Mouse (Mus musculus): ENCODE results near the gene Gm20388. TPM values are rescaled to one million over a fixed set of nuclear protein-coding genes. Genes with fewer than 3 reads are reported as not detected.
A peak's percentile ranks its signal among the peaks of the same experiment; 100 is the strongest.

Gene Gm20388
- polyA plus RNA-seq, 1 experiment from 2014 or later: not detected

DNA sequence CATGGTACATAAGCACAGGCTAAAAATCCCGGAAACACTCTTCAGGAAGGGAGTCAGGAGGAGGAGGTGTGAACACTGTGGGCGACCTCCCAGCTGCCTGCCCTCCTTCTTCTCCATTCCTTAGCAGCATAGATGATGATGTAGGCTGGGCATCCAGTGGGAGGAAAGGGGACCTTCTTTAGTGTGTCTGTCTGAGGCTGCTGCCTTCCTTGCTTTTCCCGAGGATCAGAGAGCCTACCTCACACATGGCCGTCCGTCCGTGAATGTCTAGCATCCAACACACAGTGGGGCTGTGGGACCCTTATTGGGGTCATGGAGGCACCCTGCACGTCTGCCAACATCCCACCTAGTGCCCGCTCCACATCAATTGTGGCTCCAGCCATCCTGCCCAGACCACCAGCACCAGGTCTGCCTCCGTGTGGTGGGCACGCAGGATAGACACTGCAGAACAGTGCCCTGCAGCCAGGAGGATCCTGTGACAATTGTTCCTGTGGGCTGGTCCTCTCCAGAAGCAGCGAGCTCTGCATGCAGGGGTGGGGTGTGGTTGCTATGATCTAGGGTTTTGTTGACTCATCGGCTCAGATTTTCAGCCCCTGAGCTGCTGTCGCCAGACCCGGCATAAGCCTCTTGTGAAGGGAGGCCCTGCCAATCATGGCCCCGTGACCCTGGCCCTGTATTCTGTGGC, 2174.2 kb downstream of the Gm20388 start:
- Histone ChIP-seq H3K27ac (ENCODE audit: low read depth, low read length) (no peak overlapping the region), H3K4me2 (replicated peaks; ENCODE audit: low read depth, low read length) (no peak overlapping the region), H3K9me3 (ENCODE audit: control insufficient read depth, low read length) (no peaks in the 10 kb centered on the region), H3K9ac (ENCODE audit: low read depth, low read length) (no peak overlapping the region), H3K27me3 (ENCODE audit: control insufficient read depth, insufficient read depth, low read length) (no peaks in the 10 kb centered on the region), H3K36me3 (ENCODE audit: control insufficient read depth, insufficient read depth, low read length) (no peaks in the 10 kb centered on the region), H3K4me3 (ENCODE audit: low read length) (no peak overlapping the region), H3K4me1 (ENCODE audit: control insufficient read depth, insufficient read depth, low read length) (peaks cover 7% of the 10 kb centered on the region; the same call in 1 of the 2 replicates)
- WGBS: 62% methylated on average over 15 of the region's 15 CpGs
- ATAC-seq (ENCODE audit: low FRiP score, low TSS enrichment): peak; percentile 25; the same call in 1 of the 2 replicates

GRCm38 (mm10) chr8:122086064-122086463, 2175.4 kb downstream of the Gm20388 start:
- 81% methylated on average over 12 of the region's 12 CpGs for WGBS
- H3K9ac ChIP-seq (ENCODE audit: low read depth, low read length): no peak overlapping the region
- no peak overlapping the region for H3K4me2 ChIP-seq (replicated peaks; ENCODE audit: low read depth, low read length)
- no peak overlapping the region for H3K4me3 ChIP-seq (ENCODE audit: low read length)
- no peaks in the 10 kb centered on the region for H3K27me3 ChIP-seq (ENCODE audit: control insufficient read depth, insufficient read depth, low read length)
- H3K27ac ChIP-seq (ENCODE audit: low read depth, low read length): no peak overlapping the region
- no peaks in the 10 kb centered on the region for H3K36me3 ChIP-seq (ENCODE audit: control insufficient read depth, insufficient read depth, low read length)
- no peaks in the 10 kb centered on the region for H3K9me3 ChIP-seq (ENCODE audit: control insufficient read depth, low read length)
- no peaks in the 10 kb centered on the region for H3K4me1 ChIP-seq (ENCODE audit: control insufficient read depth, insufficient read depth, low read length)
- no peak for ATAC-seq (ENCODE audit: low FRiP score, low TSS enrichment)

GRCm38 (mm10) chr8:122088631-122089030, 2178.0 kb downstream of the Gm20388 start:
- Histone ChIP-seq H3K27ac (ENCODE audit: low read depth, low read length) (no peak overlapping the region), H3K9me3 (ENCODE audit: control insufficient read depth, low read length) (no peaks in the 10 kb centered on the region), H3K4me3 (ENCODE audit: low read length) (no peak overlapping the region), H3K27me3 (ENCODE audit: control insufficient read depth, insufficient read depth, low read length) (no peaks in the 10 kb centered on the region), H3K4me2 (replicated peaks; ENCODE audit: low read depth, low read length) (no peak overlapping the region), H3K9ac (ENCODE audit: low read depth, low read length) (no peak overlapping the region), H3K4me1 (ENCODE audit: control insufficient read depth, insufficient read depth, low read length) (0 out of 2 replicates have a peak, but pooled peaks cover 5% of the 10 kb centered on the region), H3K36me3 (ENCODE audit: control insufficient read depth, insufficient read depth, low read length) (no peaks in the 10 kb centered on the region)
- WGBS: 91% methylated on average over 16 of the region's 16 CpGs
- no peak for ATAC-seq (ENCODE audit: low FRiP score, low TSS enrichment)

DNA sequence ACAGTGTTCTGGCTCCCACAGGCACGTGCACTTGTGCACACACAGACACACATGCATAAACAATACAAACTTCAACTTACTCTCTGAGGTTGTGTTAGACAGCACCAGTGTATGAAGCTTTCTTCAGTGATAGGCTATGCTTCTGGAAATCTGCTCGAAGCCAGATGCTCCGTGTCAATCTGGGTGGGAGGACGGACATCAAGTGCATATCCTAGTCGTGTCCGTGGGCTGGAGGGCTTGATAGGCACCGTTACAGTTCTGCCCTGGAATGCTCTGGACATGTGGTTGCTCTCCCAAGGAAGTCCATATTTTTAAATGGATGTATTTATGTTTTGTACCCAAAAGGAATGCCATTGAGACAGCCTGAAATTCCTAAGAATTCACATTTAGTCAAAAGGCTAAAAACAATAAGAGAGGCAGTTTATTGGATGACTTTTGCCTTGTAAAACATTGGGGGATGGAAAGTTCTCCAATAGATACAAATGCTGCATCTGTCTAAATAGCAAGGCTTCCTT, 2178.6 kb downstream of the Gm20388 start:
- Histone ChIP-seq H3K4me1 (ENCODE audit: control insufficient read depth, insufficient read depth, low read length) (0 out of 2 replicates have a peak, but pooled peaks cover 5% of the 10 kb centered on the region), H3K9ac (ENCODE audit: low read depth, low read length) (no peak overlapping the region), H3K36me3 (ENCODE audit: control insufficient read depth, insufficient read depth, low read length) (no peaks in the 10 kb centered on the region), H3K9me3 (ENCODE audit: control insufficient read depth, low read length) (no peaks in the 10 kb centered on the region), H3K4me2 (replicated peaks; ENCODE audit: low read depth, low read length) (no peak overlapping the region), H3K27ac (ENCODE audit: low read depth, low read length) (no peak overlapping the region), H3K27me3 (ENCODE audit: control insufficient read depth, insufficient read depth, low read length) (no peaks in the 10 kb centered on the region), H3K4me3 (ENCODE audit: low read length) (no peak overlapping the region)
- 69% methylated on average over 7 of the region's 7 CpGs for WGBS
- no peak for ATAC-seq (ENCODE audit: low FRiP score, low TSS enrichment)

DNA sequence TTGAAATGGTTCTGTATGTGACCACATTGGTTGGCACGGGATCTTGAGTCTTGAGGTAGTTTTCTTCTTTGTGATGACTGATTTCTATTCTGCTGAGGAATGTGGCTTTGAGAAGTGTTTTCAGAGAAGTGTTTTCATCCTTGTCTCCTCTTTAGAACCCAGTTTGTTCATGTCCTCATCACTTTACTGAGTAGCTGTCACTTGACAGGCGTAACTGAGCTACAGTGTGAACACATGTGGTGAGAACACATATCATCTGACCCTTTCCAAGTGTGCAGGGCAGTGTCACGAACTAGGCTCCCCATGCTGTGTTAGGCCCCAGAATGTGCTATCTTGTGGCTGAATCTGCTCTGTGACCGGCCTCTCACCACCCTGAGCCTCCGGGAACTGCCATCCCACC, 2181.8 kb downstream of the Gm20388 start:
- Histone ChIP-seq H3K9me3 (ENCODE audit: control insufficient read depth, low read length) (no peaks in the 10 kb centered on the region), H3K4me2 (replicated peaks; ENCODE audit: low read depth, low read length) (no peak overlapping the region), H3K27ac (ENCODE audit: low read depth, low read length) (no peak overlapping the region), H3K27me3 (ENCODE audit: control insufficient read depth, insufficient read depth, low read length) (no peaks in the 10 kb centered on the region), H3K9ac (ENCODE audit: low read depth, low read length) (no peak overlapping the region), H3K4me3 (ENCODE audit: low read length) (no peak overlapping the region), H3K4me1 (ENCODE audit: control insufficient read depth, insufficient read depth, low read length) (0 out of 2 replicates have a peak, but pooled peaks cover 5% of the 10 kb centered on the region), H3K36me3 (ENCODE audit: control insufficient read depth, insufficient read depth, low read length) (no peaks in the 10 kb centered on the region)
- 83% methylated on average over 5 of the region's 5 CpGs for WGBS
- ATAC-seq (ENCODE audit: low FRiP score, low TSS enrichment): no peak

DNA sequence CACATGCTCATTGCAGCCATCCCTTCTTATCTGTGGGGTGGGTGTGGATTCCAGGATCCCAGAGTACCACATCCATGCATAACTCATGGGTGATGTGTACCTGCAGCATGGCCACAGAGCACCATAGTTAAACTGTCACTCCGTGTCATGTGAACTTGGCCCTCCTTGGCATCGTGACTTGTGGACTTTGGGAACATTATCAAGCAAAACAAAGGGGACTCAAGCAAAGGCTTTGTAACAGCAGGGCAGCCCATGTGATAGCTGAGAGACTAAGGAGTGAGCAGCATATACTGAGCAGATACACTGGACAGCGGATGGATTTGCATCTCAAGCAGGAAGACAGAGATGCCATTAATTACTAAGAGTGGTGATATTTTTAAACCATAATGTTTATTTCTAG, 2188.1 kb downstream of the Gm20388 start:
- Histone ChIP-seq H3K9me3 (ENCODE audit: control insufficient read depth, low read length) (no peaks in the 10 kb centered on the region), H3K27ac (ENCODE audit: low read depth, low read length) (no peak overlapping the region), H3K4me3 (ENCODE audit: low read length) (no peak overlapping the region), H3K4me2 (replicated peaks; ENCODE audit: low read depth, low read length) (no peak overlapping the region), H3K27me3 (ENCODE audit: control insufficient read depth, insufficient read depth, low read length) (no peaks in the 10 kb centered on the region), H3K4me1 (ENCODE audit: control insufficient read depth, insufficient read depth, low read length) (peaks cover 8% of the 10 kb centered on the region), H3K9ac (ENCODE audit: low read depth, low read length) (no peak overlapping the region), H3K36me3 (ENCODE audit: control insufficient read depth, insufficient read depth, low read length) (no peaks in the 10 kb centered on the region)
- WGBS: 77% methylated on average over 3 of the region's 3 CpGs
- ATAC-seq (ENCODE audit: low FRiP score, low TSS enrichment): no peak

- Histone ChIP-seq H3K36me3 (ENCODE audit: control insufficient read depth, insufficient read depth, low read length) (no peaks in the 10 kb centered on the region), H3K9ac (ENCODE audit: low read depth, low read length) (no peak overlapping the region), H3K4me2 (replicated peaks; ENCODE audit: low read depth, low read length) (no peak overlapping the region), H3K27me3 (ENCODE audit: control insufficient read depth, insufficient read depth, low read length) (no peaks in the 10 kb centered on the region), H3K4me1 (ENCODE audit: control insufficient read depth, insufficient read depth, low read length) (peaks cover 8% of the 10 kb centered on the region), H3K9me3 (ENCODE audit: control insufficient read depth, low read length) (no peaks in the 10 kb centered on the region), H3K27ac (ENCODE audit: low read depth, low read length) (no peak overlapping the region), H3K4me3 (ENCODE audit: low read length) (no peak overlapping the region)
- WGBS: 70% methylated on average over 7 of the region's 7 CpGs
- no peak for ATAC-seq (ENCODE audit: low FRiP score, low TSS enrichment)
Measured at GRCm38 (mm10) chr8:122099711-122100220, 2189.1 kb downstream of the Gm20388 start.

GRCm38 (mm10) chr8:122101816-122102215, 2191.2 kb downstream of the Gm20388 start:
- H3K27ac ChIP-seq (ENCODE audit: low read depth, low read length): no peak overlapping the region; the same call in 1 of the 2 replicates
- H3K9ac ChIP-seq (ENCODE audit: low read depth, low read length): no peak overlapping the region
- no peak overlapping the region for H3K4me3 ChIP-seq (ENCODE audit: low read length)
- H3K36me3 ChIP-seq (ENCODE audit: control insufficient read depth, insufficient read depth, low read length): no peaks in the 10 kb centered on the region
- WGBS: 74% methylated on average over 5 of the region's 5 CpGs
- no peaks in the 10 kb centered on the region; the same call in 1 of the 2 replicates for H3K27me3 ChIP-seq (ENCODE audit: control insufficient read depth, insufficient read depth, low read length)
- no peaks in the 10 kb centered on the region for H3K9me3 ChIP-seq (ENCODE audit: control insufficient read depth, low read length)
- peaks cover 18% of the 10 kb centered on the region for H3K4me1 ChIP-seq (ENCODE audit: control insufficient read depth, insufficient read depth, low read length)
- ATAC-seq (ENCODE audit: low FRiP score, low TSS enrichment): no peak
- no peak overlapping the region for H3K4me2 ChIP-seq (replicated peaks; ENCODE audit: low read depth, low read length)

GRCm38 (mm10) chr8:122102286-122102685, 2191.6 kb downstream of the Gm20388 start:
- no peak overlapping the region for H3K9ac ChIP-seq (ENCODE audit: low read depth, low read length)
- 0 out of 2 replicates have a peak, but pooled peaks have one; percentile 21 for ATAC-seq (ENCODE audit: low FRiP score, low TSS enrichment)
- H3K27me3 ChIP-seq (ENCODE audit: control insufficient read depth, insufficient read depth, low read length): no peaks in the 10 kb centered on the region; the same call in 1 of the 2 replicates
- H3K4me3 ChIP-seq (ENCODE audit: low read length): no peak overlapping the region
- H3K9me3 ChIP-seq (ENCODE audit: control insufficient read depth, low read length): no peaks in the 10 kb centered on the region
- no peak overlapping the region; the same call in 1 of the 2 replicates for H3K27ac ChIP-seq (ENCODE audit: low read depth, low read length)
- no peak overlapping the region for H3K4me2 ChIP-seq (replicated peaks; ENCODE audit: low read depth, low read length)
- WGBS: 27% methylated on average over 8 of the region's 8 CpGs
- H3K4me1 ChIP-seq (ENCODE audit: control insufficient read depth, insufficient read depth, low read length): peaks cover 18% of the 10 kb centered on the region
- no peaks in the 10 kb centered on the region for H3K36me3 ChIP-seq (ENCODE audit: control insufficient read depth, insufficient read depth, low read length)
